ENCODE assay signal across 8 mouse cellular contexts in genomic region chr3:158035866-158036265, GRCm38 (mm10). TPM values are rescaled to one million over a fixed set of nuclear protein-coding genes. Genes with fewer than 3 reads are reported as not detected.
DNase-seq lines count a peak whose midpoint lies in the region; ATAC-seq and TF ChIP-seq lines count a peak whose summit lies in the region.

No protein-coding gene starts in this region.

- H3K9ac ChIP-seq in neural tube, embryonic 13.5 days: peak overlapping the region; percentile 94

- H3K4me3 ChIP-seq in testis, adult 2 months (ENCODE audit: control insufficient read depth, low read depth, low read length): peak overlapping the region; percentile 99
- H3K4me3 ChIP-seq in neural tube, embryonic 13.5 days: peak overlapping the region; percentile 95

- DNase-seq in cerebellum, adult 9-10 months: peak; percentile 48
- DNase-seq in cerebellum, adult 11 months: no peak
- no peak for DNase-seq in testis, postnatal 10 days (ENCODE audit: low spot score)
- peak; percentile 23 to 46 for DNase-seq in kidney, postnatal 25 days
- no peak for DNase-seq in ovary, postnatal 14 days (ENCODE audit: low spot score)
- no peak for DNase-seq in spleen, adult 18-20 months

- H3K27me3 ChIP-seq in testis, adult 2 months (ENCODE audit: control insufficient read depth, insufficient read depth, low read length): no peaks in the 10 kb centered on the region
- no peaks in the 10 kb centered on the region for H3K27me3 ChIP-seq in neural tube, embryonic 13.5 days

- WGBS in neural tube, embryonic 13.5 days: 1% methylated on average over 11 of the region's 11 CpGs

- peak; percentile 15; the same call in 1 of the 2 replicates for ATAC-seq in neural tube, embryonic 13.5 days (ENCODE audit: low read depth)

- TF ChIP-seq POLR2A in testis, adult 2 months (IDR thresholded peaks at IDR 0.05; ENCODE audit: control insufficient read depth, low read depth, low read length): no peak

- H3K36me3 ChIP-seq in testis, adult 2 months (ENCODE audit: control insufficient read depth, insufficient read depth, low read length): peaks cover 1% of the 10 kb centered on the region; the same call in 1 of the 2 replicates
- no peaks in the 10 kb centered on the region for H3K36me3 ChIP-seq in neural tube, embryonic 13.5 days

- TF ChIP-seq CTCF in testis, adult 2 months (IDR thresholded peaks at IDR 0.05; ENCODE audit: control insufficient read depth, insufficient read depth, insufficient replicate concordance, low read depth, low read length): no peak

- H3K27ac ChIP-seq in testis, adult 2 months (ENCODE audit: control insufficient read depth, insufficient read depth, low read depth, low read length): peak overlapping the region; percentile 100
- peak overlapping the region; percentile 86 for H3K27ac ChIP-seq in neural tube, embryonic 13.5 days (replicated peaks)

- no peaks in the 10 kb centered on the region for H3K9me3 ChIP-seq in neural tube, embryonic 13.5 days

- peak overlapping the region; percentile 71 for H3K4me2 ChIP-seq in neural tube, embryonic 13.5 days

- H3K4me1 ChIP-seq in testis, adult 2 months (ENCODE audit: control insufficient read depth, insufficient read depth, low read length): no peaks in the 10 kb centered on the region
- H3K4me1 ChIP-seq in neural tube, embryonic 13.5 days (replicated peaks): peaks cover 41% of the 10 kb centered on the region

RNA-seq across cellular contexts. Expression of gene Srsf11, which starts 0.6 kb away (rescaled TPM):
- polyA plus RNA-seq in testis, adult 2 months (2012; rRNA removed): 216 and 254 TPM in 2 replicates
- polyA plus RNA-seq in neural tube, embryonic 13.5 days (2015; fragmentation: Nextera tagmentation; extraction: Ambion mirVana): 306 and 312 TPM in 2 replicates

RNA-seq across cellular contexts. Expression of gene Lrrc40, which starts 0.6 kb away (rescaled TPM):
- polyA plus RNA-seq in testis, adult 2 months (2012; rRNA removed): 7.0 and 8.7 TPM in 2 replicates
- polyA plus RNA-seq in neural tube, embryonic 13.5 days (2015; fragmentation: Nextera tagmentation; extraction: Ambion mirVana): 51.1 and 54.3 TPM in 2 replicates

Comparison
In these comparisons a context has a peak if more than half of its experiments do, and no peak if none do; other contexts are left out.
1. DNase-seq: peak in cerebellum, adult 9-10 months (single experiment) and kidney, postnatal 25 days (2 of 2); none in cerebellum, adult 11 months (single experiment), testis, postnatal 10 days (single experiment), ovary, postnatal 14 days (single experiment) and spleen, adult 18-20 months (0 of 2).